ENCODE assay signal across 11 mouse cellular contexts in genomic region chr12:116622665-116623387, GRCm38 (mm10).
DNase-seq lines count a peak whose midpoint lies in the region; ATAC-seq and TF ChIP-seq lines count a peak whose summit lies in the region.
"Had no signal": no experiment of that assay in that cellular context is flagged by ENCODE, and none has a peak within 500 bp of the region (broad histone marks: within the 10 kb centered on the region; RNA-seq: fewer than 3 reads in every experiment).

No protein-coding gene starts in this region.

- no peak for TF ChIP-seq CTCF in heart, adult 2 months (IDR thresholded peaks at IDR 0.05)
- no peak for TF ChIP-seq CTCF in hindbrain, postnatal 0 days (IDR thresholded peaks at IDR 0.05; ENCODE audit: low read depth)

- H3K4me1 ChIP-seq in heart, adult 2 months (ENCODE audit: control insufficient read depth, insufficient read depth, low read length) = no peaks in the 10 kb centered on the region; the same call in 1 of the 2 replicates
- H3K4me1 ChIP-seq in hindbrain, postnatal 0 days (ENCODE audit: insufficient read depth, low read length) = no peaks in the 10 kb centered on the region
- H3K4me1 ChIP-seq: liver, embryonic 12.5 days; stomach, embryonic 15.5 days had no signal

- no peaks in the 10 kb centered on the region; the same call in 1 of the 2 replicates for H3K27me3 ChIP-seq in heart, adult 2 months (ENCODE audit: control insufficient read depth, insufficient read depth, low read length)
- no peaks in the 10 kb centered on the region for H3K27me3 ChIP-seq in hindbrain, postnatal 0 days (ENCODE audit: insufficient read depth, low read length)
- H3K27me3 ChIP-seq: liver, embryonic 12.5 days; stomach, embryonic 15.5 days had no signal

- H3K4me2 ChIP-seq in hindbrain, postnatal 0 days (ENCODE audit: low read depth, low read length) = no peak overlapping the region
- H3K4me2 ChIP-seq: liver, embryonic 12.5 days; stomach, embryonic 15.5 days had no signal

- WGBS in heart, adult 2 months = 43% methylated on average over 6 of the region's 6 CpGs
- 59% methylated on average over 6 of the region's 6 CpGs for WGBS in hindbrain, postnatal 0 days

- DNase-seq in heart, adult 11 months = peak; percentile 80
- no peak for DNase-seq in heart, adult 2 months
- DNase-seq in hindbrain, postnatal 0 days (ENCODE audit: low spot score) = peak; percentile 62
- peak; percentile 78 for DNase-seq in right cerebral cortex, adult 18-20 months
- DNase-seq in urinary bladder, postnatal 10 days (ENCODE audit: low spot score) = no peak
- DNase-seq in adrenal gland, postnatal 10 days = no peak
- DNase-seq: kidney, postnatal 10 days had no signal

- no peak overlapping the region for H3K4me3 ChIP-seq in heart, adult 2 months
- no peak overlapping the region for H3K4me3 ChIP-seq in hindbrain, postnatal 0 days (ENCODE audit: low read length)
- H3K4me3 ChIP-seq: liver, embryonic 12.5 days; stomach, embryonic 15.5 days had no signal

- H3K79me2 ChIP-seq in heart, adult 2 months (replicated peaks; ENCODE audit: control insufficient read depth, insufficient read depth, low read length) = no peaks in the 10 kb centered on the region

- no peaks in the 10 kb centered on the region for H3K36me3 ChIP-seq in heart, adult 2 months (ENCODE audit: control insufficient read depth, insufficient read depth, low read length)
- no peaks in the 10 kb centered on the region for H3K36me3 ChIP-seq in hindbrain, postnatal 0 days (ENCODE audit: insufficient read depth, low read length)
- H3K36me3 ChIP-seq: liver, embryonic 12.5 days; stomach, embryonic 15.5 days had no signal

- no peak for TF ChIP-seq EP300 in heart, adult 2 months (IDR thresholded peaks at IDR 0.05; ENCODE audit: insufficient read depth, low read depth, low read length)

- intact Hi-C loops in heart, adult 2 months (cut with DNase I) = loop anchor here (5.0 to 10.0 kb wide), 3 partner anchors 341 to 702 kb away; partner anchors contain the start of gene Esyt2

- H3K9ac ChIP-seq in heart, adult 2 months (ENCODE audit: low read depth, low read length) = no peak overlapping the region
- H3K9ac ChIP-seq in hindbrain, postnatal 0 days (replicated peaks; ENCODE audit: low read length) = no peak overlapping the region
- H3K9ac ChIP-seq: liver, embryonic 12.5 days; stomach, embryonic 15.5 days had no signal

- no peaks in the 10 kb centered on the region for H3K9me3 ChIP-seq in hindbrain, postnatal 0 days (ENCODE audit: low read length)
- H3K9me3 ChIP-seq: liver, embryonic 12.5 days; stomach, embryonic 15.5 days had no signal

- ATAC-seq in cerebellum, adult (ENCODE audit: insufficient number of reproducible peaks, low FRiP score, low TSS enrichment) = peak; percentile 70
- ATAC-seq in hindbrain, postnatal 0 days = peak; percentile 47; the same call in 1 of the 2 replicates
- no peak for ATAC-seq in CD4-positive, CD25-positive, alpha-beta regulatory T cell, adult 4 months
- ATAC-seq: liver, embryonic 12.5 days had no signal

- H3K27ac ChIP-seq in heart, adult 2 months = no peak overlapping the region
- H3K27ac ChIP-seq in hindbrain, postnatal 0 days = no peak overlapping the region
- H3K27ac ChIP-seq: liver, embryonic 12.5 days; stomach, embryonic 15.5 days had no signal

- TF ChIP-seq POLR2A in heart, adult 2 months (IDR thresholded peaks at IDR 0.05; ENCODE audit: insufficient read depth, low read depth, low read length) = no peak

Comparison
In these comparisons a context has a peak if more than half of its experiments do, and no peak if none do; other contexts are left out.
1. DNase-seq: peak in heart, adult 11 months (single experiment), hindbrain, postnatal 0 days (single experiment) and right cerebral cortex, adult 18-20 months (single experiment); none in heart, adult 2 months (0 of 2), urinary bladder, postnatal 10 days (single experiment) and adrenal gland, postnatal 10 days (single experiment).